Mouse (Mus musculus): ENCODE data around the gene Barx1. TPM values are rescaled to one million over a fixed set of nuclear protein-coding genes. Genes with fewer than 3 reads are reported as not detected.

Barx1 gene
- polyA plus RNA-seq, 1 experiment = not detected

DNA sequence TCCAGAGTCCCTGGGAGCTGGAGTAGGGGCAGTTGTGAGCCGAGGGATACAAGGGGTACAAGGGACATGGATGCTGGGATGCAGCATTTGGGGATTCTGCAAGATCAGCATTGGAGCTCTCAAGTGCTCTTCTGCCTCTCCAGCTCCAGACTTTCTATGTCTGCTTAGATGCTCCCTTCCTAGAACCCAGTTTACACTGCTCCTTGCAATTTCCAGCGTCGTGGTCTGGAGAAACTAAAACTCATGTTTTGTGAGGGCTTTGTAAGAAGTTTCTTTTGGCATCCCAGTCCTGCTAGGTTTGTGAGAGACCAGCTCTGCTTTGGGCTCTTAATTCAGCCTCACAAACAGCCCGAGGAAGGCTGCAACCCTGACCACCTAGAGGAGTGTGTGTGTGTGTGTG lies 4.7 kb downstream of the Barx1 start:
- TF ChIP-seq CTCF (IDR thresholded peaks at IDR 0.05; ENCODE audit: extremely low read depth, insufficient read depth, low read length) (no peak), POLR2A (IDR thresholded peaks at IDR 0.05; ENCODE audit: extremely low read depth, insufficient read depth, low read length) (no peak)
- Histone ChIP-seq H3K27ac (ENCODE audit: insufficient read depth, low read length) (no peak overlapping the region), H3K4me1 (ENCODE audit: control insufficient read depth, insufficient read depth, low read length) (no peaks in the 10 kb centered on the region), H3K4me3 (ENCODE audit: insufficient read depth, low read length) (no peak overlapping the region)

DNA sequence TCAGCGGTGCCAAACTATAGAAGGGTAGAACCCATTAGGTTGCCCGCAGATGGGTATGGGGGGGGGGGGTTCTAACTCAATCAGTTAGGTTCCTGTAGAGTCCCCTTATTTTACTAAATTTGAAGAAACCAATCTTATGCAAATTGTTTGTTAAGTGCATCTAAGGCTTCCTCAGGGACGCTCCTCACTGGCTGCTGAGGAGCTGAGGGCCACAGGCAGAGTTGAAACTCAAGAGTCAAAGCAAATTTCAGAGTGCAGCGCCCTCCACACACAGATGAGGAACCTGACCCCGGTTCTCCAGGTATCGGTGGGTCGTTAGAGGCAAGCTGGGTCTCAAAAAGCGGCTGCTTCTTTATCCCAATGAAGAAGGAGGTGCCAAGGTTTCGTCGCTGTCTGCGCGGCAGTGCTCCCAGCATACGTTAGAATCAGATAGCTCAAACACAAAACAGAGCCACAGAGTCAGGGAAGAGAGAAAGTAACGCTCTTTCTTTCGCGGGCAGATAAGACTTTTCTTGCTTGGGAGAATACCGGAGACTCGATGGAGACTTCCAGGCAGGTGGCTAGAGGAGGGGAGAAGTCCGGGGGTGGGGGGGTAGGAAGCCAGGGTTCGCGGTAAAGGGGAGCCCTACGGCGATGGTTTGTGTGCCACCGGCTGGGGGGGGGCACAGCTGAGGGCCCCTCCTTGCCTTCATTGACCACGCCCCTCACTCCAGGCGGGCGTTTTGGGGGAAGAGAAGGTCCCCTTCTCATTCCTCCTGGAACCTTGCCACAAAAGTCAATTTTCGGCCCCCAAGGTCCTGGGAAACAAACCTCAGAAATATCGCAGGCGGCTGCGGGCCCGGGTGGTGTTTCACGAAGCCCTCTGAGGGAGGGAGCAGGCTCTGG lies 5.5 kb downstream of the Barx1 start:
- TF ChIP-seq POLR2A (IDR thresholded peaks at IDR 0.05; ENCODE audit: extremely low read depth, insufficient read depth, low read length) (no peak), CTCF (IDR thresholded peaks at IDR 0.05; ENCODE audit: extremely low read depth, insufficient read depth, low read length) (no peak)
- H3K27ac ChIP-seq (ENCODE audit: insufficient read depth, low read length) = no peak overlapping the region
- no peak overlapping the region for H3K4me3 ChIP-seq (ENCODE audit: insufficient read depth, low read length)
- H3K4me1 ChIP-seq (ENCODE audit: control insufficient read depth, insufficient read depth, low read length) = no peaks in the 10 kb centered on the region

DNA sequence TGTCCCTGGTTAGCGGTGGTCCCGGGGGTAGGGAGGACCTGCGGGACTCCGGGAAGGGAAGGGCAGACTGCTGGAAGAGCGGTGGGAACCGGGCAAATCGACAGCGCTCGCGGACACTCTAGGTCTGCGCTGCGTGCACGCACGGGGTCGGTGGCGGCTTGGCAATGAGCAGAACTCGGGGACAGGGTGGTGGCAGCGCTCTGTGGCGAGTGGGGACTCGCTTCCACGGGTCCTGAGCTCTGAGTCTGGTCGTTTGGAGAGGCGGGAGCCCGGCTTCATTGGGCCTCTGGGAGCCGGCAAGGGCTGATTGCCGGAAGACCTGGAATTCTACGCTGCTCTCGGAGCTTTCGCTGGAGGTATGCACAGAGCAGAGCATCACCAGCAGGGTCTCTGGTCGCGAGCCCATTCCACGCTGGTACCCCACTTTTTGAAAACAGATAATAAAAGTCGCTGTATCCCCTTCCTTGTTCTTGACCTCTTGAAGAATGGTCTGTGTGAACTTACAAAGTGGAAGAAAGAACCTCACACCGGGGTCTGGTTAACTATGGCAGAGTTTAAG lies 6.3 kb downstream of the Barx1 start:
- Histone ChIP-seq H3K27ac (ENCODE audit: insufficient read depth, low read length) (no peak overlapping the region), H3K4me3 (ENCODE audit: insufficient read depth, low read length) (no peak overlapping the region), H3K4me1 (ENCODE audit: control insufficient read depth, insufficient read depth, low read length) (no peaks in the 10 kb centered on the region)
- no peak for TF ChIP-seq CTCF (IDR thresholded peaks at IDR 0.05; ENCODE audit: extremely low read depth, insufficient read depth, low read length)
- TF ChIP-seq POLR2A (IDR thresholded peaks at IDR 0.05; ENCODE audit: extremely low read depth, insufficient read depth, low read length) = no peak

DNA sequence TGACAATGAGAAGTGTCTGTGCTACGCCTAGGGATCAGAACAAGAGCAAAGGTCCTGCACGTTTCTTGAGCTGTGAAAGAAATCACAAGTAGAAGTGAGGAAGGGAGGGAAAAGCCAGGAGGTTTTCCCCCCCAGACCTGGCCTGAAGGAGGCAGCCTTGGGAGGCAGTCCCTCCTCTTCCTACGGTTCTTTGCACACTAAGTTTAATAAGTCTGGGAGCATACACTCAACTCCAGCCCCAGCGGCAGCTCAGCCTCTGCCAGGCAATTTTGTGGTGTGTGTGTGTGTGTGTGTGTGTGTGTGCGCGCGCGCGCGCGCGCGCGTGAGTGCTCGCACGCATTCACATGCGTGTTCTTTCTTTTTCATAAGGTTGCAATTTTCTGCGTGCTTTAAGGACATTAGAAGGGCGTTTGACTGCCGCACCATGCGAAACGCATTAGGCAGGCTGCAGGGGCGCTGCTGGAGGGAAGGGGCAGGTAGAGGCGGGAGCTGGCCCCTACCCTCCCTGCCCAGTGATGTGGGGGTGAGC lies 9.6 kb downstream of the Barx1 start:
- Histone ChIP-seq H3K4me3 (ENCODE audit: insufficient read depth, low read length) (no peak overlapping the region), H3K27ac (ENCODE audit: insufficient read depth, low read length) (no peak overlapping the region), H3K4me1 (ENCODE audit: control insufficient read depth, insufficient read depth, low read length) (no peaks in the 10 kb centered on the region)
- TF ChIP-seq POLR2A (IDR thresholded peaks at IDR 0.05; ENCODE audit: extremely low read depth, insufficient read depth, low read length) = no peak
- no peak for TF ChIP-seq CTCF (IDR thresholded peaks at IDR 0.05; ENCODE audit: extremely low read depth, insufficient read depth, low read length)

DNA sequence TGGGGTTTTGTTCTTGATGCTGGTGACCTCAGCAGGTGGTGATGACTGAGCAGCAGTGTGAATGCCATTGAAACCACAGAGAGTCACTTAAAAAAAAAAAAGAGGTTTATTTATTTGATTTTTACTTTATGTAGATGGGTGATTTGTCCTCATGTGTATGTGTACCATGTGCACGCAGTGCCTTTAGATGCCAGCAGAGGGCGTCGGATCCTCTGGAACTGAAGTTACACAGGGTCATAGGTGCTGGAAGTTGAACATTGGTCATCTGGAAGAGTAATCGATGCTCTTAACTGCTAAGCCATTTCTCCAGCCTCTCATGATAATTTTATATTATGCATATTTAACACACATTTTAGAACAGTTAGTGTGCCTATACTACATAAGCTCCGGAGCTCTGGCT lies 11.8 kb downstream of the Barx1 start:
- no peak for TF ChIP-seq POLR2A (IDR thresholded peaks at IDR 0.05; ENCODE audit: extremely low read depth, insufficient read depth, low read length)
- no peak for TF ChIP-seq CTCF (IDR thresholded peaks at IDR 0.05; ENCODE audit: extremely low read depth, insufficient read depth, low read length)

DNA sequence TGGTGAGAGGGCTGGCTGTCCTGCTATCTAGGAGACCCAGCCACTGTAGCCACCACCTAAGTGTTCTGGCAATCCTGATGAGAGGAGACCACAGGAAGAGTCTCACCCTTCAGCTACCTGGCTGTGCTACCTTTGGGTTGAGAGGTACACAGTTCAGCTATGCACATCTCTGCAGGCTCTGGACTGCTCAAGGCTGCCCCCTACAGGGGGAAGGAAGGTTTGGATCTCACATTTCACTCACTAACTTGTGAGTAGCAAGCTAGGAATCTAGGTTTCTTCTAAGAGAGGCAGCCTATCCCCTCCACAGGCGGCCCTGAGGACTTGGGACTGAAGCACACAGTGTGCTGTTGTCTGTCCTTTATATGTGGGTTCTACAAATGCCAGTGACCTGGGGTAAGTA lies 16.6 kb downstream of the Barx1 start:
- no peaks in the 10 kb centered on the region for H3K4me1 ChIP-seq (ENCODE audit: control insufficient read depth, insufficient read depth, low read length)
- no peak for TF ChIP-seq POLR2A (IDR thresholded peaks at IDR 0.05; ENCODE audit: extremely low read depth, insufficient read depth, low read length)
- TF ChIP-seq CTCF (IDR thresholded peaks at IDR 0.05; ENCODE audit: extremely low read depth, insufficient read depth, low read length) = peak; percentile 23; the same call in 1 of the 2 replicates
- no peak overlapping the region for H3K27ac ChIP-seq (ENCODE audit: insufficient read depth, low read length)
- no peak overlapping the region for H3K4me3 ChIP-seq (ENCODE audit: insufficient read depth, low read length)

More for the DNA sequence above, 11.8 kb downstream of the Barx1 start:
- Histone ChIP-seq H3K4me1 (ENCODE audit: control insufficient read depth, insufficient read depth, low read length) (no peaks in the 10 kb centered on the region), H3K4me3 (ENCODE audit: insufficient read depth, low read length) (no peak overlapping the region), H3K27ac (ENCODE audit: insufficient read depth, low read length) (no peak overlapping the region)

DNA sequence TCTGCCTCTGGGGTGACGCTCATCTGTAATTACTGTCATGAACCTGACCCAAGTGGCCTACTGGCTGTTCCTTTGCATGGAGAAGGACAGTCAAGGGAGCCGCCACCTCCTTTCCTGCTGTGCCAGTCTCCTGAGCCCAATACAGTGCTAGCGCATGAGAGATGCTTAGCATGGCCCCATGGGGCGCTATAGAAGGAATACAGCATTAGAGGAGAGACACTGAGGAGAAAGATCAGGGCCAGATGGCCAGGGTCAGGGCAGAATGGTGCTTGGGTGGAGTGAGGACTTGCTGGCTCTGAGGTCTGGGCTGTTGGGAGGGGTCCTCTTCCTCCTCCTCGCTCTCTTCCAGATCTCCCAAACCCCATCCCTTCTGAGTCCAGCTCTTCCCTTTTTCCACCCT lies 23.9 kb downstream of the Barx1 start:
- Histone ChIP-seq H3K27ac (ENCODE audit: insufficient read depth, low read length) (no peak overlapping the region), H3K4me3 (ENCODE audit: insufficient read depth, low read length) (no peak overlapping the region), H3K4me1 (ENCODE audit: control insufficient read depth, insufficient read depth, low read length) (no peaks in the 10 kb centered on the region)
- TF ChIP-seq POLR2A (IDR thresholded peaks at IDR 0.05; ENCODE audit: extremely low read depth, insufficient read depth, low read length) = no peak
- TF ChIP-seq CTCF (IDR thresholded peaks at IDR 0.05; ENCODE audit: extremely low read depth, insufficient read depth, low read length) = no peak

DNA sequence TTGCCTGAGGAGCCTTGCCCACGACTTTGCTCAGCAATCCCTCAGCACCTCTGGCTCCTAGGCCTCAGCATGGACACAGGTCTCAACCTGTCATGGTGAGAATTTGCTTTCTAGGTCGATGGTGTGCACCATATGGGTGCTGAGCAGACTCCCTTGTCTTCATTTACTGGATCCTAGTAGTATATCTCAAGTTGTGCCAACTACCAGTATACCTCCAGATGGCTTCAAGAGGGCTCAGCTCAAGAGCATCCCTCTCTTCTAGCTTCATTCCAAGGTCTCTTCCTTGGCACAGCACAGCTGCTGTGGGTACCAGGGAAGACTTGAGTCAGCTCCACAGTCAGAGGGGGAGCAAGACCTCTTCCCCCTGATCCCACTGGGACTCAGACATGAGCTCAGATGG lies 29.2 kb downstream of the Barx1 start:
- peaks cover 3% of the 10 kb centered on the region; the same call in 1 of the 2 replicates for H3K4me1 ChIP-seq (ENCODE audit: control insufficient read depth, insufficient read depth, low read length)
- no peak overlapping the region for H3K27ac ChIP-seq (ENCODE audit: insufficient read depth, low read length)
- no peak for TF ChIP-seq POLR2A (IDR thresholded peaks at IDR 0.05; ENCODE audit: extremely low read depth, insufficient read depth, low read length)
- TF ChIP-seq CTCF (IDR thresholded peaks at IDR 0.05; ENCODE audit: extremely low read depth, insufficient read depth, low read length) = no peak
- H3K4me3 ChIP-seq (ENCODE audit: insufficient read depth, low read length) = no peak overlapping the region

DNA sequence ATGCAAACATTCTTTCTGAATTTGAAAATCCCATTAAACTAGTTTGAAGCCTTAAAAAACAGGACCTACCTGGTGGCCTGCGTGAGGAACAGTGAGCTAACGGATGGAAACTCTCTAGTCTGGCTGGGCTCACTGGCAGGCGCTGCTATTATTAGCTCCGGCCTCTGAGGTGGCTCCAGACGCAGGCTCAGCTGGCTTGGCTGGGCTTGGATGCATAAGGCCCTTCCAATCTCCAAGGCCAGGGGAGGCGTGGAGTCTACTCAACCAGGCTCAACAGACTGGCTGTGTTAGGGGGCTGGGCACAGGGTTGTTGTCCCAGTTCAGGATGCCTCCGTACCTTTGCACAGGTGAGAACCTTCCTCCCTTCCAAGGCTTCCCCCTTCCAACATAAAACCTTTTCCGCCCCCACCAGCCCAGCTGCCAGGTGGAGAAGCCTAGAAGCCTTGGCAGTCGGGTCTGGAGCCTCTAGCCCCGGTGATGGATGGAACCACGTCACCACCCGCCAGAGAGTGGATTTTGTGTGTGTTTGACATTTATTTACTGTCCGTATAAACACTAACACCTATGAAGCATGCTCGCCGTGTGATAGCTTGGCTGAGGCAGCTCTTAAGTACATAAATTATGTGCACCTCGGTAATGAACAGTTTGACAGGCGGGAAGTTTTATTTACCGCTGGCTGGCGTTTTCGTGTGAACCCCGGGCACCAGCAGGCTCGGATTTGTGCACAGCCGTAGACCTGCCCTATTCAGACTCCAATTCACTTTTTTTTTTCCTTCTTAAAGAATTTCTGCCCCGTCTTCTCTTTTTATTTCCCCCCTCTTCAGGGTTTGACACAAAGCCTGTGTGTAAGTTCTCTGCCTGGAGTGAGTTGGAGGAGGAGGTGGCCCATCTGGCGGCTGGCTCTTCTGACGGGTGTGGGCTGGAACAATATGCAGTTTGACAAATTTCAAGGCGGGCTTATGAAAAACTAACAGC lies 31.6 kb downstream of the Barx1 start:
- Histone ChIP-seq H3K4me3 (ENCODE audit: insufficient read depth, low read length) (no peak overlapping the region), H3K27ac (ENCODE audit: insufficient read depth, low read length) (no peak overlapping the region), H3K4me1 (ENCODE audit: control insufficient read depth, insufficient read depth, low read length) (peaks cover 3% of the 10 kb centered on the region; the same call in 1 of the 2 replicates)
- TF ChIP-seq CTCF (IDR thresholded peaks at IDR 0.05; ENCODE audit: extremely low read depth, insufficient read depth, low read length) (no peak), POLR2A (IDR thresholded peaks at IDR 0.05; ENCODE audit: extremely low read depth, insufficient read depth, low read length) (no peak)
